Mouse (Mus musculus) inflammation-experienced regulatory T-cells, adult 16 weeks (primary cell): ENCODE data around the gene Pde6b. TPM values are rescaled to one million over a fixed set of nuclear protein-coding genes. Genes with fewer than 3 reads are reported as not detected.

Source experiments
- polyA plus RNA-seq: library from polyadenylated mRNA; unstranded; fragments of 100-300 nt; shearing (Covaris generic); gene quantifications from one replicate; pipeline ENCODE4 v1.2.1, GENCODE M21; 2017

Gene Pde6b
- 2.7 TPM for polyA plus RNA-seq

DNA sequence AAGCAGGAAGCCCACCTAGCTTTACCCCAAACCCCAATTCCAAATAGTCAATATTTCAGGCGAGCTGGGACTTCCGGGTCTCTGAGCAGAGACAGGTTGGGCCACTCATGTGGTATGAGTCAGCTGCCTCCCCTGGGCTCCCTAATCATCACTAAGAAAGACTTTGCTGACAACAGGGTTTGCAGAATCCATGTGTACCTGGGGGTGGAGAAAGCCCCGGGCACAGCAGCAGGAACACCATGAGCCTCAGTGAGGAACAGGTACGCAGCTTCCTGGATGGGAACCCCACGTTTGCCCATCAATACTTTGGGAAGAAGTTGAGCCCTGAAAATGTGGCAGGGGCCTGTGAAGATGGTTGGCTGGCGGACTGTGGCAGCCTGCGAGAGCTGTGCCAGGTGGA is at the start of gene Pde6b:
TSS of gene Pde6b (plus strand) at position 191 of the 400 bp plus-strand sequence.

DNA sequence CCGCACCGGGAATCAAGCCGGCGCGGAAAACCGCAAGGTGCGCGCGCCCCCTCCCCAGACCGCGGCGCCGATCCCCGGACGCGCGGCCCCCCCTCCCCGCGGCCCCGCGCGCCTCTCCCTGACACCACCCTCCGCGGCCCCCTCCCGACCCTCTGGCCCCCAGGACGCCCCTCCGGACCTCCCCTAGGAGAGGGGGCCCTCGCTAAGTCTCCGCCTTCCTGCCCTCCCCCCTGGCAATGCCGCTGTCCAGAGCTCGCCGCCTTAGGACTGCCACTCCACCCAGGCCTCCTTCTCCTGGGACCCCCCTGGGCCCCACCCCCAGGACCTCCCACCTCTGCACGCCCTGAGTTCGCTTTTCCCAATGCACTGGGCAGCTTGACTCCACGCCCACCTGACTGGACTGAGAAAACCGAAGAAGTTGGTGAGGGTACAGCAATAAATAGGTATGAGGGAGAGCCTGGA is 20.3 kb upstream of the Pde6b start, which contains the start of gene Gm42517:
TSS of gene Gm42517 (minus strand) at position 52 of the 462 bp plus-strand sequence.

DNA sequence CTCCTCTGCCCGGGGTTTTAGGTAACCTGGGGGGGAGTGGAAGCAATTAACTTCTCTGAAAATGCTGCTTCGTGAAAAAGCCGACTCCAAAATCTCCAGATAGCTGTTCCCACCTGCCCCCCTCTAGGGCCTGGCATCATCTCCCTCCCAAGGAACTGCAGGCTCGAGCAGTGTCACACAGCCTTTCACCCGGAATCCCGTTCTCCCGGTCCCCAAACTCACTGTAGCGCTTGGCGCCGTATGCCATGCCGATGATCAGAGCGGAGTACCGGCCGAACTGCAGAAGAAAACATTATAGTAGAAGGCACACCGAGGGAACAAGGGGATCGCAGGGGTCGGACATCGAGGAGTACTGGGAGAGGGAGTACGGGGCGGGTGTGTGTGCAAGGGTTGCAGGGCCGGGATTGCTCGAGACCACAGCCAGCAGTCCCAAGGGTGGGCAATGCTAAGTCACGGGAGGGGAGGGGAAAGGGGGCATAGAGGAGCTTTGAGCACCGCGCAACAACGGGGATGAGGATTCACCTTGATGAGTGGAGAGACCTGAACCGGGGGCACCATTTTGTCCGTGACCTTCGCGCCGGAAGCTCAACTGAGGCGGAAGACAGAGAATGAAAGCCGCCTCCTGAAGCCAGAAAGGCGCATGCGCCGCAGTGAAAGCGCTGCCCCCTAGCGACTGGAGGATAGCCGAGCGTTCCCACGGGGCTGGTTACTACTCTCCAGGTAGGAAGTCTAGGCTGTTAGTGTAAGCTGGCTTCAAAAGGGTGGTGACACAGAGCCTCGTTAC is 45.8 kb downstream of the Pde6b start, which contains the start of gene Atp5k:
TSS of gene Atp5k (minus strand) at position 645 of the 784 bp plus-strand sequence.

DNA sequence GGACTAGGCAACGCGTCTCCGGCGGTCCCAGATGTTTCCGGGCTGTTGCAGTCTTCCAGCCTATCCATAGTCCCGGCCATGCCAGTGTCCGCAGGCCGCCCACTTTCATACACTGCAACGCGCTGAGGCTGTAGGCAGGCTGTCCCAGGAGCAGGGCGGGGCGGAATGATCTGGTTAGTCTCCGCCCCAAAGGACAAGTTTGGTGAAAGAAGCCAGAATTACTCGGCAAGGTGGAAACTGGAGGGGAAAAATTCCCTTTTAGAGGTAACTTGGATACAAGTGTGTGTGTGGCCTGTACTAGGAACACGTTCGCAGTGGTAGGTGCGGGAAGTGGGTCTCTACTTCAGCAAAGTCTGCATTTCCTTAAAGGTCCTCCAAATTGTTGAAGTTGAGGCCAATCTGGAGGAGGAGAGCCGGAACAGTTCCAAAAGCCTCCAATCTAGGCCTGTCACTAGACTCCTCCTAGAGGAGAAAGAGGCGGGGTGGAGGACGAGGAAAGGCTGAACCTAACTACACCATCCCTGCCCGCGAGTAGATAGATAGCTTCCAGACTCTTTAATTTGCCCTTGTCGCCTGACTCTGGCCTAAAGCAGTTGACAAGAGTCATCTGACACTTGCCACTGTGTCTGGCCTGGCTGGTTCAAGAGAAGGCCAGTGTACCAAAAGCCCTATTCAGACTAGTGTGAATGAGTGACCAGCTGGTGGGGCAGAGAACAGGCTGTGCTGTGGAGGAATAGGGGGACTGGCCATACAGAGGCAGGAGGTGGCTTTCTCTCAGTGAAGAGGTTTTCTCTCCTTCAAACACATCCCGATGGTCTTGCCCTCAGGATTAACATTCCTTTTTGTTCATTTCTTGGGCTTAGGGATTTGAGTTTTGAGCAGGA is 60.8 kb downstream of the Pde6b start, which contains the start of gene Mfsd7a:
TSS of gene Mfsd7a (minus strand) at position 107 of the 884 bp plus-strand sequence.

DNA sequence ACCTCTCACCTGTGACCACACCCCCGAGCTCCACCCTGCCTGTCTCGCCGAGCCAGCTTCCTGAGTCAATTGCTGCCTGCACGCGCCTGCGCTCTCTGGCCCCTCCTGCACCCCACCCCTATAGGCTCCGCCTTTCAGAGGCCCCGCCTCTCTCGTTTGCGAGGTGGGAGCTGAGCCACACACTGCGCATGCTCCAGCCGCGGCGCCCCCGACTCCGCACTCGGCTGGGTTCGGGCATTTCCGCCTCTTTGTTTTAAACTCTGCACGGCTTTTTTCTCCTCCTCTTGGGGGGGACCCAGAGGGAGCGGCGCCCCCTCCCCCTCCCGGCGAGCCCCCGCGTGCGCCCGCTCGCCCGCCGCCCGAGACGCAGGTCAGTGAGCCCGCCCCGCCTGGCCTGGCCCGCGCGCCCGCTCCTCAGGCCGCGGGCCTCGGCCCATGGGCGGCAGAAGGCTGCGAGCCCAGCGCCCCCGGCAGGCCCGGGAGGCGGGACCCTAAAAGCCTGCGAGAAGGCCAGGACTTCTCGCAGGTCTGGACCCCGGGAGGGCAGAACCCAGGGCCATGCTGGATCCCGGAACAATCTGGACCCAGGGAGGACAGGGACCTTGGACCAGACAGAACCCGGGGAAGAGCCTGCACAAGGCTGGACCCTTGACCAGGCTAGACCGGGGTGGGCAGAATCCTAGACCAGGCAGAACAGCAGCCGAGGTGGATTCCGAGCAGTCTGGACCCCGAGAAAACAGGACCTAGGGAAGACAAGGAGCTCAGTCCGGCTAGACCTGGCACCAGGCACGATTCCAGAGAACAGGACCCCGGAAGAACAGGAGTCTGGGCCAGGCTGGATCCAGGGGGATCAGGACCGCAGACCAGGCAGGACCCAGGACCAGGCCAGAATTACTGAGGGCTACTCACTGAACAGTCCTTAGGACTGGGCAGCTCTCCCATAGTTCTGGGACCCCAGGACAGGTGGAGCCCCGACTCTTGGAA is 73.2 kb downstream of the Pde6b start, which contains the start of gene Pcgf3:
TSS of gene Pcgf3 (plus strand) at position 151 of the 984 bp plus-strand sequence.

Other genes starting within 250 kb of the Pde6b start
- 46.4 TPM for gene Dr1, start 119.5 kb upstream of the Pde6b start, polyA plus RNA-seq
- 7.4 TPM for gene Pigg, start 75.8 kb upstream of the Pde6b start, polyA plus RNA-seq
- gene Gm42517, start 20.5 kb upstream of the Pde6b start, polyA plus RNA-seq = not detected
- gene Atp5k, start 46.1 kb downstream of the Pde6b start, polyA plus RNA-seq = 192 TPM
- gene Mfsd7a, start 60.5 kb downstream of the Pde6b start, polyA plus RNA-seq = not detected
- gene Pcgf3, start 72.8 kb downstream of the Pde6b start, polyA plus RNA-seq = 18.8 TPM
- not detected for gene Cplx1, start 161.6 kb downstream of the Pde6b start, polyA plus RNA-seq
- gene Gak, start 241.4 kb downstream of the Pde6b start, polyA plus RNA-seq = 164 TPM
- 52.3 TPM for gene Tmem175, start 241.4 kb downstream of the Pde6b start, polyA plus RNA-seq